In the genomic region with DNA sequence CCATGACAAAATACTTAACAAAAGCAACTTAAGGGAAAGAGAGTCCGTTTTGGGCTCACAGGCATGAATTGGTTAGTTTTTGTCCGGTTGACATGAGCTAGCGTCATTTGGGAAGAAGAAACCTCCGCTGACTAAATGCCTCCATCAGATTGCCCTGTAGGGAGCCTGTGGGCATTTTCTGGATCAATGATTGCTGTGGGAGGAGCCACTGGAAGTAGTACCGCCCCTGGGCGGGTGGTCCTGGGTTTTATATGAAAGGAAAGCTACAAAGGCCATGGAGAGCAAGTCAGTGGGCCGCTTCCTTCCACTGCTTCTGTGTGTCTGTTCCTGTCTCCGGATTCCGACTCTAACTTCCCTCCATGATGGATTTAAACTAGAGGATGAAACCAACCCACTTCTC, we compare ENCODE assay signal across 25 mouse cellular contexts. TPM values are rescaled to one million over a fixed set of nuclear protein-coding genes. Genes with fewer than 3 reads are reported as not detected.
DNase-seq lines count a peak whose midpoint lies in the region; ATAC-seq and TF ChIP-seq lines count a peak whose summit lies in the region.
"Had no signal": no experiment of that assay in that cellular context is flagged by ENCODE, and none has a peak within 500 bp of the region (broad histone marks: within the 10 kb centered on the region; RNA-seq: fewer than 3 reads in every experiment).

No protein-coding gene starts in this region.

- no peak for ATAC-seq in hindbrain, embryonic 15.5 days (ENCODE audit: low FRiP score, low read depth)
- no peak for ATAC-seq in hindbrain, embryonic 11.5 days (ENCODE audit: low FRiP score)
- no peak for ATAC-seq in midbrain, embryonic 11.5 days (ENCODE audit: low FRiP score)
- ATAC-seq in midbrain, embryonic 16.5 days, result no peak
- ATAC-seq: activated CD4-positive, CD25-positive, alpha-beta regulatory T cell, adult 4 months; forebrain, embryonic 14.5 days; intestine, embryonic 15.5 days had no signal

- no peaks in the 10 kb centered on the region for H3K9me3 ChIP-seq in hindbrain, embryonic 15.5 days
- H3K9me3 ChIP-seq in hindbrain, embryonic 11.5 days (ENCODE audit: control insufficient read depth, low read length), result no peaks in the 10 kb centered on the region
- no peaks in the 10 kb centered on the region for H3K9me3 ChIP-seq in midbrain, embryonic 11.5 days (ENCODE audit: control insufficient read depth, low read length)
- no peaks in the 10 kb centered on the region for H3K9me3 ChIP-seq in midbrain, embryonic 16.5 days (replicated peaks; ENCODE audit: control insufficient read depth, low read length, poor library complexity, severe bottlenecking)
- H3K9me3 ChIP-seq in E14TG2a.4 (ENCODE audit: low read length), result no peaks in the 10 kb centered on the region
- H3K9me3 ChIP-seq: embryonic facial prominence, embryonic 15.5 days; forebrain, embryonic 10.5 days; heart, embryonic 12.5 days; intestine, embryonic 15.5 days had no signal

- 37% methylated on average over 9 of the region's 9 CpGs for WGBS in hindbrain, embryonic 15.5 days
- WGBS in hindbrain, embryonic 11.5 days, result 34% methylated on average over 9 of the region's 9 CpGs
- 20% methylated on average over 9 of the region's 9 CpGs for WGBS in midbrain, embryonic 11.5 days
- 18% methylated on average over 9 of the region's 9 CpGs for WGBS in midbrain, embryonic 16.5 days

- no peak for TF ChIP-seq CTCF in E14TG2a.4 (conservative IDR thresholded peaks at IDR 0.05; ENCODE audit: low read length)

- no peak overlapping the region for H3K4me3 ChIP-seq in hindbrain, embryonic 15.5 days
- no peak overlapping the region for H3K4me3 ChIP-seq in hindbrain, embryonic 11.5 days (ENCODE audit: low read depth, low read length)
- no peak overlapping the region for H3K4me3 ChIP-seq in midbrain, embryonic 11.5 days (ENCODE audit: low read depth, low read length)
- no peak overlapping the region for H3K4me3 ChIP-seq in midbrain, embryonic 16.5 days (ENCODE audit: low read depth, low read length)
- 0 out of 2 replicates have a peak overlapping the region, but pooled peaks have one; percentile 77 for H3K4me3 ChIP-seq in E14TG2a.4 (replicated peaks; ENCODE audit: low read length)
- H3K4me3 ChIP-seq: erythroblast, embryonic 14.5 days; gastrocnemius, adult 2 months; heart, embryonic 12.5 days had no signal

- peak overlapping the region; percentile 97; the same call in 1 of the 2 replicates for H3K4me2 ChIP-seq in hindbrain, embryonic 15.5 days
- no peak overlapping the region for H3K4me2 ChIP-seq in hindbrain, embryonic 11.5 days (replicated peaks; ENCODE audit: low read depth, low read length)
- no peak overlapping the region for H3K4me2 ChIP-seq in midbrain, embryonic 11.5 days
- H3K4me2 ChIP-seq in midbrain, embryonic 16.5 days (ENCODE audit: low read length), result no peak overlapping the region; the same call in 1 of the 2 replicates

- peaks cover 33% of the 10 kb centered on the region for H3K4me1 ChIP-seq in hindbrain, embryonic 15.5 days (replicated peaks)
- no peaks in the 10 kb centered on the region for H3K4me1 ChIP-seq in hindbrain, embryonic 11.5 days (replicated peaks; ENCODE audit: control insufficient read depth, insufficient read depth, low read length)
- peaks cover 6% of the 10 kb centered on the region; the same call in 1 of the 2 replicates for H3K4me1 ChIP-seq in midbrain, embryonic 11.5 days (ENCODE audit: control insufficient read depth, insufficient read depth, low read length)
- peaks cover 12% of the 10 kb centered on the region; the same call in 1 of the 2 replicates for H3K4me1 ChIP-seq in midbrain, embryonic 16.5 days (ENCODE audit: control insufficient read depth, insufficient read depth, low read length)
- peaks cover 27% of the 10 kb centered on the region for H3K4me1 ChIP-seq in E14TG2a.4 (replicated peaks; ENCODE audit: low read depth, low read length)
- H3K4me1 ChIP-seq: heart, embryonic 12.5 days; intestine, embryonic 15.5 days had no signal

- H3K27ac ChIP-seq in hindbrain, embryonic 15.5 days (replicated peaks), result no peak overlapping the region
- no peak overlapping the region for H3K27ac ChIP-seq in hindbrain, embryonic 11.5 days (ENCODE audit: low read depth, low read length)
- no peak overlapping the region for H3K27ac ChIP-seq in midbrain, embryonic 11.5 days (ENCODE audit: low read depth, low read length)
- H3K27ac ChIP-seq in midbrain, embryonic 16.5 days (ENCODE audit: low read length), result no peak overlapping the region
- H3K27ac ChIP-seq: embryonic facial prominence, embryonic 15.5 days; forebrain, embryonic 10.5 days; gastrocnemius, adult 2 months; intestine, embryonic 15.5 days had no signal

- H3K27me3 ChIP-seq in hindbrain, embryonic 15.5 days, result peaks cover 37% of the 10 kb centered on the region
- H3K27me3 ChIP-seq in hindbrain, embryonic 11.5 days (ENCODE audit: control insufficient read depth, insufficient read depth, low read length), result peaks cover 30% of the 10 kb centered on the region
- peaks cover 39% of the 10 kb centered on the region for H3K27me3 ChIP-seq in midbrain, embryonic 11.5 days (ENCODE audit: control insufficient read depth, insufficient read depth, low read length)
- H3K27me3 ChIP-seq in midbrain, embryonic 16.5 days (ENCODE audit: control insufficient read depth, insufficient read depth, low read depth, low read length), result peaks cover 46% of the 10 kb centered on the region
- peaks cover 62% of the 10 kb centered on the region for H3K27me3 ChIP-seq in E14TG2a.4 (ENCODE audit: insufficient read depth, low read length)
- H3K27me3 ChIP-seq: CH12.LX had no signal

- H3K9ac ChIP-seq in hindbrain, embryonic 15.5 days, result no peak overlapping the region
- H3K9ac ChIP-seq in hindbrain, embryonic 11.5 days (ENCODE audit: low read depth, low read length), result no peak overlapping the region
- no peak overlapping the region for H3K9ac ChIP-seq in midbrain, embryonic 11.5 days (ENCODE audit: low read length)
- H3K9ac ChIP-seq in midbrain, embryonic 16.5 days (ENCODE audit: low read depth, low read length), result no peak overlapping the region
- H3K9ac ChIP-seq: embryonic facial prominence, embryonic 15.5 days; heart, embryonic 12.5 days; intestine, embryonic 15.5 days had no signal

- no peaks in the 10 kb centered on the region for H3K36me3 ChIP-seq in hindbrain, embryonic 15.5 days
- H3K36me3 ChIP-seq in hindbrain, embryonic 11.5 days (ENCODE audit: control insufficient read depth, insufficient read depth, low read length), result no peaks in the 10 kb centered on the region
- H3K36me3 ChIP-seq in midbrain, embryonic 11.5 days (ENCODE audit: control insufficient read depth, insufficient read depth, low read length), result no peaks in the 10 kb centered on the region
- H3K36me3 ChIP-seq in midbrain, embryonic 16.5 days (ENCODE audit: control insufficient read depth, insufficient read depth, low read length), result no peaks in the 10 kb centered on the region
- H3K36me3 ChIP-seq in E14TG2a.4 (ENCODE audit: insufficient read depth, low read length), result no peaks in the 10 kb centered on the region
- H3K36me3 ChIP-seq: embryonic facial prominence, embryonic 15.5 days; forebrain, embryonic 10.5 days; G1E; heart, embryonic 12.5 days; intestine, embryonic 15.5 days had no signal

- DNase-seq in hindbrain, embryonic 11.5 days (ENCODE audit: low spot score), result no peak
- DNase-seq in midbrain, embryonic 11.5 days (ENCODE audit: low spot score, missing footprints), result peak; percentile 84
- DNase-seq in R1 (ENCODE audit: low read depth, low spot score), result peak; percentile 66
- no peak for DNase-seq in adrenal gland, adult 2 months
- DNase-seq: adrenal gland, postnatal 25 days; cerebellum, adult 18-20 months; cerebellum, adult 9-11 months; cerebellum, postnatal 36 days; embryo, embryonic 11 days; gastrocnemius, adult 2 months; gastrocnemius, postnatal 25 days had no signal

RNA-seq across cellular contexts. Expression of a gene that starts 0.9 kb away (rescaled TPM):
- 4.5 and 6.3 TPM in 2 replicates for polyA plus RNA-seq in hindbrain, embryonic 15.5 days (2015; fragmentation: Nextera tagmentation; extraction: Ambion mirVana)
- 0.46 and 0.63 TPM in 2 replicates for polyA plus RNA-seq in hindbrain, embryonic 11.5 days (2014; fragmentation: Nextera tagmentation; extraction: Ambion mirVana)
- polyA plus RNA-seq in midbrain, embryonic 11.5 days (2014; fragmentation: Nextera tagmentation; extraction: Ambion mirVana), result 0.23 and 0.36 TPM in 2 replicates
- 2.8 and 3.3 TPM in 2 replicates for polyA plus RNA-seq in midbrain, embryonic 16.5 days (2015; fragmentation: Nextera tagmentation; extraction: Ambion mirVana)
- total RNA-seq in adrenal gland, adult 2 months (2021), result under 1 TPM; 0.03 to 0.06 TPM
- 0.01 and 0.02 TPM in 2 replicates for polyA plus RNA-seq in adrenal gland, adult 2 months (2012; rRNA removed)
- total RNA-seq: adrenal gland, postnatal 25 days; CH12.LX; granulocyte monocyte progenitor cell, adult 5-6 weeks; heart, adult 8-10 months had no signal
- polyA plus RNA-seq: activated CD4-positive, CD25-positive, alpha-beta regulatory T cell, adult 4 months; erythroblast, embryonic 14.5 days; G1E had no signal

Comparison
In these comparisons a context has a peak if more than half of its experiments do, and no peak if none do; other contexts are left out.
1. DNase-seq: peak in midbrain, embryonic 11.5 days (single experiment) and R1 (single experiment); none in hindbrain, embryonic 11.5 days (single experiment) and adrenal gland, adult 2 months (single experiment).